Mouse (Mus musculus) olfactory bulb, adult 2 months (tissue): ENCODE data around the gene Uqcc3. TPM values are rescaled to one million over a fixed set of nuclear protein-coding genes. Genes with fewer than 3 reads are reported as not detected.

Experiments
- H3K27ac ChIP-seq: fragments of 200-500 bp; 2 replicates; pipeline ENCODE4 v1.5.1; 2012; ENCODE audit warnings: low read depth, low read length; ENCODE audit not compliant: insufficient read depth
- H3K4me1 ChIP-seq: fragments of 200-500 bp; 2 replicates; pipeline ENCODE4 v1.6.1; 2012; ENCODE audit warnings: low read length; ENCODE audit not compliant: control insufficient read depth, insufficient read depth
- H3K4me3 ChIP-seq: fragments of 200-500 bp; 2 replicates; pipeline ENCODE4 v1.5.1; 2012; ENCODE audit warnings: mild to moderate bottlenecking, low read depth, low read length, moderate library complexity; ENCODE audit not compliant: insufficient read depth
- CTCF ChIP-seq: fragments of 200-500 bp; IDR thresholded peaks from 2 replicates; pipeline ENCODE4 v1.5.1; 2012; ENCODE audit warnings: low read depth, mild to moderate bottlenecking, low read length, moderate library complexity; ENCODE audit not compliant: insufficient read depth
- POLR2A ChIP-seq: fragments of 200-500 bp; IDR thresholded peaks from 2 replicates; pipeline ENCODE4 v1.6.1; 2012; ENCODE audit warnings: mild to moderate bottlenecking, low read depth, low read length, moderate library complexity; ENCODE audit not compliant: insufficient read depth
- WGBS: fragments of 180-500 bp; shearing (Covaris S2); methylation state at CpG from one replicate; pipeline ENCODE4 v1.1.7; 2018; 5-methylcytosine and 5-hydroxymethylcytosine counted together
- polyA plus RNA-seq: library from polyadenylated mRNA; stranded (reverse); fragments of >200 nt; gene quantifications from 2 replicates; pipeline ENCODE4 v1.2.4, GENCODE M21; 2012; ENCODE audit warnings: low replicate concordance; ENCODE audit not compliant: missing spikeins, insufficient read depth, insufficient read length

Gene Uqcc3
- polyA plus RNA-seq, 1 experiment: not detected

DNA sequence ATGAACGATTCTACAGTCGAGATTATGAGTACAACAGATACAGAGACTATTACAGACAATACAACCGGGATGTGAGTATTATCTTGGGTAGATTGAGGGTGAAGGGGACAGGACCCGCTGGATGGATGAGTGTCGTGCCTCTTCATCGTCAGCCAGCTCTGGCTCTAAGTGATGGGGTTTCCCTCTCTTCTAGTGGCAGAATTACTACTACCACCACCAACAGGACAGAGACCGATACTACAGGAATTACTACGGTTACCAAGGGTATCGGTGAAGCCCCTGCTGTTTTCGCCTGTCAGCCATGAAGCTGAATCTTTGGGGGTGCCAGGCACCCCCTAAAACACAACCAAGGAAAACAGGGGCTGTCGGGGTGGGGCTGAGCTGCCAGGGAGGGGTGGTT is 49.5 kb downstream of the Uqcc3 start:
- Histone ChIP-seq H3K4me1 (peaks cover 6% of the 10 kb centered on the region), H3K27ac (peak overlapping the region; percentile 29; the same call in 1 of the 2 replicates), H3K4me3 (no peak overlapping the region)
- TF ChIP-seq POLR2A (no peak), CTCF (no peak)
- 54% methylated on average over 11 of the region's 11 CpGs for WGBS

DNA sequence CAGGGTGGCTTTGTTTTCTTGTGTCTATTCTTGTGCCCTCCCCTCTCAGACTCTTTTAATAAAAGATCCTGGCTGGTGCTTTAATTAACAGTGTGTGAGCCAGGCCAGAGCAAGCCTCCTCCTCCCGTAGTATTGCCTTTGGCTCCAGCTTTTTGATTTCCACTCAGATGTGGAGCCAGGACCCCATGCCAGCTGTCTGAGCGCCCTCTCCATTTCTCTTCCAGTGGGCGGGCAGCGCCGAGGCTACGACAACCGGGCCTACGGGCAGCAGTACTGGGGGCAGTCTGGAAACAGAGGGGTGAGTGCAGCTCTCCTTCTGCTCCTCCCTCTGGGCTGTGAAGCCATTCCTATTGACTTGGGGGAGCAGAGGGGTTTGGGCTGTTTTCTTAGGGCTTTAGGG is 50.1 kb downstream of the Uqcc3 start:
- 30% methylated on average over 8 of the region's 8 CpGs for WGBS
- TF ChIP-seq CTCF: no peak
- TF ChIP-seq POLR2A: no peak
- Histone ChIP-seq H3K27ac (peak overlapping the region; percentile 66; the same call in 1 of the 2 replicates), H3K4me1 (peaks cover 6% of the 10 kb centered on the region), H3K4me3 (no peak overlapping the region)

Other genes with a start within 250 kb of the Uqcc3 start
- gene Chrm1, start 217.1 kb downstream of the Uqcc3 start, polyA plus RNA-seq: not detected in 2 replicates
- not detected in 2 replicates for gene Slc3a2, start 157.6 kb downstream of the Uqcc3 start, polyA plus RNA-seq
- not detected in 2 replicates for gene Wdr74, start 145.1 kb downstream of the Uqcc3 start, polyA plus RNA-seq
- gene 1700092M07Rik, start 140.2 kb downstream of the Uqcc3 start, polyA plus RNA-seq: not detected in 2 replicates
- 609 TPM in 1 of 2 replicates, not detected in the other for gene Stx5a, start 139.5 kb downstream of the Uqcc3 start, polyA plus RNA-seq
- not detected in 2 replicates for gene Nxf1, start 123.8 kb downstream of the Uqcc3 start, polyA plus RNA-seq
- not detected in 2 replicates for gene Tmem223, start 109.9 kb downstream of the Uqcc3 start, polyA plus RNA-seq
- not detected in 2 replicates for gene Tmem179b, start 106.5 kb downstream of the Uqcc3 start, polyA plus RNA-seq
- gene Taf6l, start 94.5 kb downstream of the Uqcc3 start, polyA plus RNA-seq: not detected in 2 replicates
- not detected in 2 replicates for gene Polr2g, start 82.3 kb downstream of the Uqcc3 start, polyA plus RNA-seq
- not detected in 2 replicates for gene Zbtb3, start 78.4 kb downstream of the Uqcc3 start, polyA plus RNA-seq
- gene Ttc9c, start 61.6 kb downstream of the Uqcc3 start, polyA plus RNA-seq: not detected in 2 replicates
- gene Hnrnpul2, start 60.9 kb downstream of the Uqcc3 start, polyA plus RNA-seq: 134 and 194 TPM in 2 replicates
- gene AC129217.1, start 51.1 kb downstream of the Uqcc3 start, polyA plus RNA-seq: not detected in 2 replicates
- not detected in 2 replicates for gene Bscl2, start 43.5 kb downstream of the Uqcc3 start, polyA plus RNA-seq
- gene Gng3, start 41.7 kb downstream of the Uqcc3 start, polyA plus RNA-seq: not detected in 2 replicates
- gene Lrrn4cl, start 30.2 kb downstream of the Uqcc3 start, polyA plus RNA-seq: not detected in 2 replicates
- 403 TPM in 1 of 2 replicates, not detected in the other for gene Ubxn1, start 9.4 kb downstream of the Uqcc3 start, polyA plus RNA-seq
- not detected in 2 replicates for gene Lbhd1, start 2.8 kb upstream of the Uqcc3 start, polyA plus RNA-seq
- gene Gm49403, start 3.0 kb upstream of the Uqcc3 start, polyA plus RNA-seq: not detected in 2 replicates
- gene 1810009A15Rik, start 7.9 kb upstream of the Uqcc3 start, polyA plus RNA-seq: not detected in 2 replicates
- not detected in 2 replicates for gene Gm49416, start 8.0 kb upstream of the Uqcc3 start, polyA plus RNA-seq
- not detected in 2 replicates for gene Ints5, start 12.1 kb upstream of the Uqcc3 start, polyA plus RNA-seq
- not detected in 2 replicates for gene Ganab, start 17.1 kb upstream of the Uqcc3 start, polyA plus RNA-seq
- not detected in 2 replicates for gene B3gat3, start 39.5 kb upstream of the Uqcc3 start, polyA plus RNA-seq
- not detected in 2 replicates for gene Rom1, start 48.4 kb upstream of the Uqcc3 start, polyA plus RNA-seq
- not detected in 2 replicates for gene Eml3, start 48.6 kb upstream of the Uqcc3 start, polyA plus RNA-seq
- gene Mta2, start 61.0 kb upstream of the Uqcc3 start, polyA plus RNA-seq: not detected in 2 replicates
- gene Tut1, start 72.9 kb upstream of the Uqcc3 start, polyA plus RNA-seq: not detected in 2 replicates
- 678 TPM in 1 of 2 replicates, not detected in the other for gene Eef1g, start 86.1 kb upstream of the Uqcc3 start, polyA plus RNA-seq
- not detected in 2 replicates for gene Ahnak, start 108.4 kb upstream of the Uqcc3 start, polyA plus RNA-seq
- not detected in 2 replicates for gene Scgb1a1, start 207.0 kb upstream of the Uqcc3 start, polyA plus RNA-seq